Mouse (Mus musculus) heart, postnatal 0 days (tissue): Measurements from ENCODE around the gene Tet3. TPM values are rescaled to one million over a fixed set of nuclear protein-coding genes. Genes with fewer than 3 reads are reported as not detected.

Experiments used
- ATAC-seq: fragments of 200-750 bp; cut with Nextera tagmentation; 2 replicates; pipeline ENCODE4 v1.8.0; 2017; ENCODE audit warnings: low read depth, moderate number of reproducible peaks, moderate library complexity; ENCODE audit not compliant: insufficient read depth
- DNase-seq: peaks from one replicate; pipeline ENCODE4 v3.0.0-alpha.2; 2016; ENCODE audit warnings: low spot score
- H3K27ac ChIP-seq: fragments of 300-500 bp; sonication (generic); 2 replicates; pipeline ENCODE4 v1.5.1; 2014; ENCODE audit warnings: low read depth, mild to moderate bottlenecking
- H3K27me3 ChIP-seq: fragments of 300-500 bp; sonication (generic); 2 replicates; pipeline ENCODE4 v1.6.1; 2014; ENCODE audit warnings: low read length, mixed read lengths; ENCODE audit not compliant: control insufficient read depth, insufficient read depth
- H3K36me3 ChIP-seq: fragments of 300-500 bp; sonication (generic); replicated peaks from 2 replicates; pipeline ENCODE4 v1.6.1; 2014; ENCODE audit warnings: low read length, mixed read lengths; ENCODE audit not compliant: control insufficient read depth, insufficient read depth
- H3K4me1 ChIP-seq: fragments of 300-500 bp; sonication (generic); 2 replicates; pipeline ENCODE4 v1.6.1; 2014; ENCODE audit warnings: antibody characterized with exemption; ENCODE audit not compliant: control insufficient read depth, insufficient read depth
- H3K4me2 ChIP-seq: fragments of 300-500 bp; sonication (generic); 2 replicates; pipeline ENCODE4 v1.6.1; 2014; ENCODE audit warnings: low read depth, mild to moderate bottlenecking, low read length, moderate library complexity
- H3K4me3 ChIP-seq: fragments of 300-500 bp; sonication (generic); 2 replicates; pipeline ENCODE4 v1.5.1; 2014; ENCODE audit warnings: low read depth, low read length
- H3K9ac ChIP-seq: fragments of 300-500 bp; sonication (generic); replicated peaks from 2 replicates; pipeline ENCODE4 v1.6.1; 2014; ENCODE audit warnings: low read depth, low read length, mixed read lengths
- H3K9me3 ChIP-seq: fragments of 300-500 bp; sonication (generic); replicated peaks from 2 replicates; pipeline ENCODE4 v1.6.1; 2016; ENCODE audit warnings: low read length; ENCODE audit not compliant: control insufficient read depth
- CTCF ChIP-seq: IDR thresholded peaks from 2 replicates; pipeline ENCODE4 v1.5.1; 2016; ENCODE audit warnings: antibody characterized with exemption, control low read depth, low read depth
- EP300 ChIP-seq: IDR thresholded peaks from 2 replicates; pipeline ENCODE4 v1.6.1; 2016; ENCODE audit warnings: antibody characterized with exemption, low read depth
- WGBS: fragments of 180-500 bp; shearing (Covaris S2); extraction: QIAGEN DNeasy Blood & Tissue Kit; methylation state at CpG from one replicate; pipeline ENCODE4 v1.1.7; 2014; 5-methylcytosine and 5-hydroxymethylcytosine counted together
- polyA plus RNA-seq: library from polyadenylated mRNA; unstranded; fragments of >200 nt; fragmentation: Nextera tagmentation; extraction: Ambion mirVana; gene quantifications from 2 replicates; pipeline ENCODE4 v1.2.1, GENCODE M21; 2015
- total RNA-seq: library from RNA; depleted of rRNA; stranded (reverse); fragments of >200 nt; gene quantifications from 2 replicates; pipeline ENCODE4 v1.2.3, GENCODE M21; 2014; ENCODE audit warnings: low replicate concordance

The Tet3 gene
- total and polyA plus RNA-seq, 2 experiments from 2014 or later = 14.1 to 17.2 TPM

- ATAC-seq (no peak), DNase-seq (no peak)
- H3K27me3 ChIP-seq = no peaks in the 10 kb centered on the region
- H3K4me1 ChIP-seq = peaks cover 58% of the 10 kb centered on the region
- H3K9ac ChIP-seq = no peak overlapping the region
- H3K27ac ChIP-seq = 0 out of 2 replicates have a peak overlapping the region, but pooled peaks have one; percentile 22
- H3K9me3 ChIP-seq = no peaks in the 10 kb centered on the region
- no peak overlapping the region for H3K4me2 ChIP-seq
- no peak overlapping the region for H3K4me3 ChIP-seq
- no peak for TF ChIP-seq CTCF
- no peak for TF ChIP-seq EP300
- WGBS = 60% methylated on average over 9 of the region's 9 CpGs
- no peaks in the 10 kb centered on the region for H3K36me3 ChIP-seq
Measured at GRCm38 (mm10) chr6:83450451-83451303, 8.2 kb downstream of the Tet3 start.

GRCm38 (mm10) chr6:83449440-83449839 lies 9.4 kb downstream of the Tet3 start:
- Histone ChIP-seq H3K4me3 (no peak overlapping the region), H3K27me3 (no peaks in the 10 kb centered on the region), H3K36me3 (no peaks in the 10 kb centered on the region), H3K4me1 (peaks cover 55% of the 10 kb centered on the region), H3K4me2 (no peak overlapping the region), H3K9me3 (no peaks in the 10 kb centered on the region), H3K27ac (peak overlapping the region; percentile 22), H3K9ac (no peak overlapping the region)
- no peak for DNase-seq
- peak; percentile 40; the same call in 1 of the 2 replicates for ATAC-seq
- 6% methylated on average over 3 of the region's 3 CpGs for WGBS
- TF ChIP-seq CTCF = no peak
- TF ChIP-seq EP300 = no peak

- H3K4me1 ChIP-seq = peaks cover 55% of the 10 kb centered on the region
Measured at GRCm38 (mm10) chr6:83448911-83449310, 10.0 kb downstream of the Tet3 start.

GRCm38 (mm10) chr6:83447031-83447430 lies 11.9 kb downstream of the Tet3 start:
- no peak overlapping the region for H3K27ac ChIP-seq
- peaks cover 61% of the 10 kb centered on the region for H3K4me1 ChIP-seq
- no peaks in the 10 kb centered on the region for H3K27me3 ChIP-seq
- no peaks in the 10 kb centered on the region for H3K36me3 ChIP-seq
- ATAC-seq = no peak
- H3K4me2 ChIP-seq = no peak overlapping the region
- H3K9ac ChIP-seq = no peak overlapping the region
- TF ChIP-seq CTCF (no peak), EP300 (no peak)
- H3K4me3 ChIP-seq = no peak overlapping the region
- WGBS = 73% methylated on average over 7 of the region's 7 CpGs
- DNase-seq = no peak
- H3K9me3 ChIP-seq = no peaks in the 10 kb centered on the region

More at GRCm38 (mm10) chr6:83448911-83449310, 10.0 kb downstream of the Tet3 start:
- H3K36me3 ChIP-seq = no peaks in the 10 kb centered on the region
- ATAC-seq (0 out of 2 replicates have a peak, but pooled peaks have one; percentile 1), DNase-seq (no peak)
- peak overlapping the region; percentile 22 for H3K27ac ChIP-seq
- TF ChIP-seq CTCF (no peak), EP300 (no peak)
- H3K9ac ChIP-seq = no peak overlapping the region
- H3K9me3 ChIP-seq = no peaks in the 10 kb centered on the region
- no peak overlapping the region for H3K4me2 ChIP-seq
- WGBS = 45% methylated on average over 4 of the region's 4 CpGs
- H3K4me3 ChIP-seq = no peak overlapping the region
- no peaks in the 10 kb centered on the region for H3K27me3 ChIP-seq

GRCm38 (mm10) chr6:83445796-83446195 lies 13.1 kb downstream of the Tet3 start:
- H3K9me3 ChIP-seq = no peaks in the 10 kb centered on the region
- peaks cover 57% of the 10 kb centered on the region for H3K4me1 ChIP-seq
- no peak overlapping the region for H3K9ac ChIP-seq
- no peak overlapping the region for H3K4me3 ChIP-seq
- no peak overlapping the region for H3K4me2 ChIP-seq
- ATAC-seq (no peak), DNase-seq (no peak)
- no peaks in the 10 kb centered on the region for H3K27me3 ChIP-seq
- 71% methylated on average over 2 of the region's 2 CpGs for WGBS
- no peak overlapping the region for H3K27ac ChIP-seq
- H3K36me3 ChIP-seq = no peaks in the 10 kb centered on the region
- no peak for TF ChIP-seq CTCF
- no peak for TF ChIP-seq EP300
